ENCODE assay signal across 16 mouse cellular contexts in the genomic region with DNA sequence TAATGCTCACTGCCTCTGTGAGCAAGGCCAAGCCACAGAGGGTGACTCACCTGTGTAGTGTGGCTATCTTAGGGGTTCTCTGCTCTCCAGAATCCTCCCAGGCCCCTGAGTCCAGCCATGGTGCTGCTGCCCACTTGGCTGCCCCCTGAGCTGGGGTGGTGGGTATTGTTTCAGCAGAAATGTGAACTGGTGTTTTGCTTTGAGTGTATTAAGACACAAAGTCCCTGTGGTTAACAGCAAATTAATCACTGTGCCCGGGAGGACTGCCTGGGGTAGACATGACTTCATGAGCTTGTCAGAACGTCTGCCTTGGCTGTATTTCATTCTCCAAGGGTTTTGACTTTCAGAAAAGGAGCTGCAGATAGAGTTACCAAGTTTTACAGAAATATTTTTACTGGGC. TPM values are rescaled to one million over a fixed set of nuclear protein-coding genes. Genes with fewer than 3 reads are reported as not detected.
DNase-seq lines count a peak whose midpoint lies in the region; ATAC-seq and TF ChIP-seq lines count a peak whose summit lies in the region.
"Had no signal": no experiment of that assay in that cellular context is flagged by ENCODE, and none has a peak within 500 bp of the region (broad histone marks: within the 10 kb centered on the region; RNA-seq: fewer than 3 reads in every experiment).

No protein-coding gene starts in this region.

- 0 out of 2 replicates have a peak, but pooled peaks cover 12% of the 10 kb centered on the region for H3K4me1 ChIP-seq in embryonic facial prominence, embryonic 12.5 days
- peaks cover 16% of the 10 kb centered on the region for H3K4me1 ChIP-seq in embryonic facial prominence, embryonic 10.5 days
- H3K4me1 ChIP-seq in kidney, embryonic 15.5 days = peaks cover 62% of the 10 kb centered on the region
- H3K4me1 ChIP-seq in testis, adult 2 months (ENCODE audit: control insufficient read depth, insufficient read depth, low read length) = 0 out of 2 replicates have a peak, but pooled peaks cover 2% of the 10 kb centered on the region

- no peak for DNase-seq in embryonic facial prominence, embryonic 10.5 days (ENCODE audit: low spot score)
- no peak for DNase-seq in kidney, postnatal 4 days
- DNase-seq in testis, postnatal 10 days (ENCODE audit: low spot score) = no peak
- DNase-seq in spleen, adult 12 weeks (ENCODE audit: low spot score) = no peak
- DNase-seq in adrenal gland, postnatal 10 days = no peak
- DNase-seq: cerebellum, postnatal 14 days; gastrocnemius, postnatal 36 days; kidney, postnatal 10 days; right cerebral cortex, postnatal 25 days; thymus, postnatal 14 days had no signal

- no peak for TF ChIP-seq CTCF in testis, adult 2 months (IDR thresholded peaks at IDR 0.05; ENCODE audit: control insufficient read depth, insufficient read depth, insufficient replicate concordance, low read depth, low read length)

- H3K27me3 ChIP-seq in embryonic facial prominence, embryonic 12.5 days = no peaks in the 10 kb centered on the region
- H3K27me3 ChIP-seq in embryonic facial prominence, embryonic 10.5 days (replicated peaks; ENCODE audit: low read depth, poor library complexity, severe bottlenecking) = no peaks in the 10 kb centered on the region
- no peaks in the 10 kb centered on the region for H3K27me3 ChIP-seq in kidney, embryonic 15.5 days
- no peaks in the 10 kb centered on the region for H3K27me3 ChIP-seq in testis, adult 2 months (ENCODE audit: control insufficient read depth, insufficient read depth, low read length)
- H3K27me3 ChIP-seq: hindbrain, embryonic 15.5 days had no signal

- no peak overlapping the region for H3K4me3 ChIP-seq in embryonic facial prominence, embryonic 12.5 days
- H3K4me3 ChIP-seq in embryonic facial prominence, embryonic 10.5 days = no peak overlapping the region
- H3K4me3 ChIP-seq in kidney, embryonic 15.5 days (replicated peaks) = no peak overlapping the region
- peak overlapping the region; percentile 5 for H3K4me3 ChIP-seq in testis, adult 2 months (ENCODE audit: control insufficient read depth, low read depth, low read length)
- H3K4me3 ChIP-seq: hindbrain, embryonic 15.5 days; megakaryocyte, embryonic 14.5 days had no signal

- peak overlapping the region; percentile 77 for H3K27ac ChIP-seq in embryonic facial prominence, embryonic 12.5 days
- H3K27ac ChIP-seq in embryonic facial prominence, embryonic 10.5 days (replicated peaks) = no peak overlapping the region; the same call in 1 of the 2 replicates
- peak overlapping the region; percentile 70; the same call in 1 of the 2 replicates for H3K27ac ChIP-seq in kidney, embryonic 15.5 days
- no peak overlapping the region for H3K27ac ChIP-seq in testis, adult 2 months (ENCODE audit: control insufficient read depth, insufficient read depth, low read depth, low read length)
- H3K27ac ChIP-seq: hindbrain, embryonic 15.5 days; liver, embryonic 14.5 days had no signal

- H3K4me2 ChIP-seq in embryonic facial prominence, embryonic 12.5 days (replicated peaks) = no peak overlapping the region
- no peak overlapping the region for H3K4me2 ChIP-seq in kidney, embryonic 15.5 days
- H3K4me2 ChIP-seq: hindbrain, embryonic 15.5 days had no signal

- ATAC-seq in embryonic facial prominence, embryonic 12.5 days (ENCODE audit: insufficient number of reproducible peaks, insufficient read depth, low FRiP score, low TSS enrichment) = no peak
- no peak for ATAC-seq in kidney, embryonic 15.5 days (replicated peaks; ENCODE audit: low FRiP score)

- no peak for TF ChIP-seq POLR2A in testis, adult 2 months (IDR thresholded peaks at IDR 0.05; ENCODE audit: control insufficient read depth, low read depth, low read length)

- H3K9me3 ChIP-seq in embryonic facial prominence, embryonic 12.5 days = no peaks in the 10 kb centered on the region
- H3K9me3 ChIP-seq in embryonic facial prominence, embryonic 10.5 days = no peaks in the 10 kb centered on the region
- no peaks in the 10 kb centered on the region for H3K9me3 ChIP-seq in kidney, embryonic 15.5 days (replicated peaks)
- H3K9me3 ChIP-seq: hindbrain, embryonic 15.5 days; megakaryocyte, embryonic 14.5 days had no signal

- H3K36me3 ChIP-seq in embryonic facial prominence, embryonic 12.5 days = peaks cover 3% of the 10 kb centered on the region; the same call in 1 of the 2 replicates
- peaks cover 46% of the 10 kb centered on the region for H3K36me3 ChIP-seq in embryonic facial prominence, embryonic 10.5 days (replicated peaks)
- peaks cover 18% of the 10 kb centered on the region; the same call in 1 of the 2 replicates for H3K36me3 ChIP-seq in kidney, embryonic 15.5 days
- H3K36me3 ChIP-seq in testis, adult 2 months (ENCODE audit: control insufficient read depth, insufficient read depth, low read length) = no peaks in the 10 kb centered on the region
- H3K36me3 ChIP-seq: hindbrain, embryonic 15.5 days had no signal

- H3K9ac ChIP-seq in embryonic facial prominence, embryonic 12.5 days = no peak overlapping the region
- no peak overlapping the region for H3K9ac ChIP-seq in kidney, embryonic 15.5 days
- H3K9ac ChIP-seq: hindbrain, embryonic 15.5 days; liver, embryonic 14.5 days had no signal

- WGBS in embryonic facial prominence, embryonic 12.5 days = 28% methylated on average over 2 of the region's 2 CpGs
- 58% methylated on average over 2 of the region's 2 CpGs for WGBS in embryonic facial prominence, embryonic 10.5 days
- 19% methylated on average over 2 of the region's 2 CpGs for WGBS in kidney, embryonic 15.5 days

RNA-seq across cellular contexts. Expression of a gene that starts 15.9 kb away (rescaled TPM):
- polyA plus RNA-seq in embryonic facial prominence, embryonic 12.5 days (2016; fragmentation: Nextera tagmentation; extraction: Ambion mirVana) = 82.5 and 89.0 TPM in 2 replicates
- 43.5 and 49.7 TPM in 2 replicates for polyA plus RNA-seq in embryonic facial prominence, embryonic 10.5 days (2016; fragmentation: Nextera tagmentation; extraction: Ambion mirVana)
- polyA plus RNA-seq in kidney, embryonic 15.5 days (2015; fragmentation: Nextera tagmentation; extraction: Ambion mirVana) = 60.0 and 68.1 TPM in 2 replicates
- 2.9 and 3.8 TPM in 2 replicates for polyA plus RNA-seq in testis, adult 2 months (2012; rRNA removed)
- total RNA-seq in adrenal gland, postnatal 10 days (2021) = 10 to 100 TPM; 35.3 to 40.0 TPM

Comparison
In these comparisons a context has a peak if more than half of its experiments do, and no peak if none do; other contexts are left out.
1. H3K27ac ChIP-seq: peak in embryonic facial prominence, embryonic 12.5 days (single experiment) and kidney, embryonic 15.5 days (single experiment); none in embryonic facial prominence, embryonic 10.5 days (single experiment) and testis, adult 2 months (single experiment).